9 mouse cellular contexts compared by ENCODE assay signal in genomic region chr15:78204053-78204847, GRCm38 (mm10). TPM values are rescaled to one million over a fixed set of nuclear protein-coding genes. Genes with fewer than 3 reads are reported as not detected.
DNase-seq lines count a peak whose midpoint lies in the region; ATAC-seq lines count a peak whose summit lies in the region.
"Had no signal": no experiment of that assay in that cellular context is flagged by ENCODE, and none has a peak within 500 bp of the region (broad histone marks: within the 10 kb centered on the region; RNA-seq: fewer than 3 reads in every experiment).

No protein-coding gene starts in this region.

- H3K36me3 ChIP-seq in heart, embryonic 14.5 days (ENCODE audit: control insufficient read depth, insufficient read depth, low read length), result no peaks in the 10 kb centered on the region
- no peaks in the 10 kb centered on the region for H3K36me3 ChIP-seq in midbrain, embryonic 10.5 days
- no peaks in the 10 kb centered on the region for H3K36me3 ChIP-seq in stomach, embryonic 15.5 days

- ATAC-seq in heart, embryonic 14.5 days (ENCODE audit: insufficient number of reproducible peaks, insufficient read depth, low FRiP score, low read depth), result peak; percentile 40
- no peak for ATAC-seq in stomach, embryonic 15.5 days (ENCODE audit: insufficient read depth, low FRiP score, low read depth)

- no peak overlapping the region for H3K9ac ChIP-seq in heart, embryonic 14.5 days (ENCODE audit: low read length)
- H3K9ac ChIP-seq in stomach, embryonic 15.5 days, result no peak overlapping the region

- DNase-seq in gastrocnemius, postnatal 14 days, result peak; percentile 64
- no peak for DNase-seq in gastrocnemius, adult 18-20 months (ENCODE audit: low spot score)
- peak; percentile 15 for DNase-seq in ES-CJ7 (ENCODE audit: low read depth, low spot score)
- DNase-seq in cerebellum, postnatal 25 days, result peak; percentile 73 to 82
- peak; percentile 16 to 45 for DNase-seq in kidney, postnatal 25 days
- DNase-seq in midbrain, embryonic 10.5 days (ENCODE audit: low spot score), result peak; percentile 46

- intact Hi-C loops in gastrocnemius, postnatal 14 days (cut with DNase I; ENCODE audit: low total_unique reads), result no loop called here

- WGBS in heart, embryonic 14.5 days, result 1% methylated on average over 41 of the region's 41 CpGs
- WGBS in midbrain, embryonic 10.5 days, result 1% methylated on average over 41 of the region's 41 CpGs
- 2% methylated on average over 41 of the region's 41 CpGs for WGBS in stomach, embryonic 15.5 days

- H3K27ac ChIP-seq in heart, embryonic 14.5 days (replicated peaks in 1 of 2; ENCODE audit: control insufficient read depth in 1 of 2, insufficient read depth in 1 of 2, low read depth in 2 of 2, low read length in 2 of 2), result no peak overlapping the region
- peak overlapping the region; percentile 55; the same call in 1 of the 2 replicates for H3K27ac ChIP-seq in midbrain, embryonic 10.5 days (replicated peaks)
- no peak overlapping the region for H3K27ac ChIP-seq in stomach, embryonic 15.5 days

- H3K4me1 ChIP-seq in heart, embryonic 14.5 days (ENCODE audit: control insufficient read depth in 2 of 2, insufficient read depth in 2 of 2, low read length in 2 of 2), result peaks cover 0 to 10% of the 10 kb centered on the region in 2 experiments; a peak in 3 of 4 replicates
- H3K4me1 ChIP-seq in midbrain, embryonic 10.5 days, result peaks cover 12% of the 10 kb centered on the region
- no peaks in the 10 kb centered on the region for H3K4me1 ChIP-seq in stomach, embryonic 15.5 days

- peaks cover 4% of the 10 kb centered on the region; the same call in 1 of the 2 replicates for H3K9me3 ChIP-seq in heart, embryonic 14.5 days (ENCODE audit: control insufficient read depth, low read length)
- H3K9me3 ChIP-seq in midbrain, embryonic 10.5 days (replicated peaks), result 0 out of 2 replicates have a peak, but pooled peaks cover 3% of the 10 kb centered on the region
- H3K9me3 ChIP-seq in stomach, embryonic 15.5 days, result no peaks in the 10 kb centered on the region

- peaks cover 70% of the 10 kb centered on the region for H3K27me3 ChIP-seq in heart, embryonic 14.5 days (ENCODE audit: control insufficient read depth, insufficient read depth, low read length)
- H3K27me3 ChIP-seq in midbrain, embryonic 10.5 days (ENCODE audit: low read depth, poor library complexity, severe bottlenecking), result peaks cover 55% of the 10 kb centered on the region
- H3K27me3 ChIP-seq in stomach, embryonic 15.5 days (replicated peaks), result peaks cover 37% of the 10 kb centered on the region

- H3K4me2 ChIP-seq in heart, embryonic 14.5 days (ENCODE audit: low read length), result peak overlapping the region; percentile 64
- H3K4me2 ChIP-seq in stomach, embryonic 15.5 days, result peak overlapping the region; percentile 59

- peak overlapping the region in 1 of 2 experiments; percentile 27; a peak in 2 of 4 replicates for H3K4me3 ChIP-seq in heart, embryonic 14.5 days (ENCODE audit: control insufficient read depth in 1 of 2, insufficient read depth in 1 of 2, low read depth in 1 of 2, low read length in 2 of 2)
- H3K4me3 ChIP-seq in midbrain, embryonic 10.5 days, result peak overlapping the region; percentile 53
- peak overlapping the region; percentile 28 for H3K4me3 ChIP-seq in stomach, embryonic 15.5 days (replicated peaks)

RNA-seq across cellular contexts. Expression of gene Pvalb, which starts 1.9 kb away (rescaled TPM):
- total RNA-seq in gastrocnemius, postnatal 14 days (2021), result over 10,000 TPM; 19,167 to 21,154 TPM
- total RNA-seq in gastrocnemius, adult 18-20 months (2021), result over 10,000 TPM; 13,440 to 14,162 TPM
- 0.71 and 1.7 TPM in 2 replicates for polyA plus RNA-seq in heart, embryonic 14.5 days (2014; fragmentation: Nextera tagmentation; extraction: Ambion mirVana)
- polyA plus RNA-seq in midbrain, embryonic 10.5 days (2016; fragmentation: Nextera tagmentation; extraction: Ambion mirVana), result 0.12 TPM in 1 of 2 replicates, not detected in the other
- 0.37 TPM in 1 of 2 replicates, not detected in the other for polyA plus RNA-seq in stomach, embryonic 15.5 days (2015; fragmentation: Nextera tagmentation; extraction: Ambion mirVana)
- polyA plus RNA-seq: small intestine, adult 2 months had no signal

RNA-seq across cellular contexts. Expression of gene Ift27, which starts 30.3 kb away (rescaled TPM):
- 10 to 100 TPM; 53.4 to 55.0 TPM for total RNA-seq in gastrocnemius, postnatal 14 days (2021)
- 10 to 100 TPM; 11.5 to 16.6 TPM for total RNA-seq in gastrocnemius, adult 18-20 months (2021)
- 44.7 and 48.7 TPM in 2 replicates for polyA plus RNA-seq in heart, embryonic 14.5 days (2014; fragmentation: Nextera tagmentation; extraction: Ambion mirVana)
- polyA plus RNA-seq in midbrain, embryonic 10.5 days (2016; fragmentation: Nextera tagmentation; extraction: Ambion mirVana), result 172 and 181 TPM in 2 replicates
- 64.6 and 70.7 TPM in 2 replicates for polyA plus RNA-seq in stomach, embryonic 15.5 days (2015; fragmentation: Nextera tagmentation; extraction: Ambion mirVana)

RNA-seq across cellular contexts. Expression of gene Ncf4, which starts 40.4 kb away (rescaled TPM):
- 1 to 10 TPM in 1 of 2 experiments, under 1 TPM in 1; 1.00 to 3.0 TPM for total RNA-seq in gastrocnemius, postnatal 14 days (2021)
- total RNA-seq in gastrocnemius, adult 18-20 months (2021), result under 1 TPM; 0.50 to 1.00 TPM
- 2.2 and 3.3 TPM in 2 replicates for polyA plus RNA-seq in heart, embryonic 14.5 days (2014; fragmentation: Nextera tagmentation; extraction: Ambion mirVana)
- polyA plus RNA-seq in midbrain, embryonic 10.5 days (2016; fragmentation: Nextera tagmentation; extraction: Ambion mirVana), result 3.5 and 6.6 TPM in 2 replicates
- 9.0 and 9.2 TPM in 2 replicates for polyA plus RNA-seq in stomach, embryonic 15.5 days (2015; fragmentation: Nextera tagmentation; extraction: Ambion mirVana)
